Mouse (Mus musculus) Muller cell, postnatal 12 days (primary cell): ENCODE measurements around the gene Cmtm3.

ENCODE experiments used
- DNase-seq: peaks from one replicate; pipeline ENCODE4 v3.0.0-alpha.2; 2015; ENCODE audit errors: inconsistent ontology term

Cmtm3 gene

GRCm38 (mm10) chr8:104342426-104342825, 3.2 kb downstream of the Cmtm3 start:
- DNase-seq = no peak

- peak; percentile 83 for DNase-seq
Measured at GRCm38 (mm10) chr8:104343957-104344356, 4.7 kb downstream of the Cmtm3 start.

DNA sequence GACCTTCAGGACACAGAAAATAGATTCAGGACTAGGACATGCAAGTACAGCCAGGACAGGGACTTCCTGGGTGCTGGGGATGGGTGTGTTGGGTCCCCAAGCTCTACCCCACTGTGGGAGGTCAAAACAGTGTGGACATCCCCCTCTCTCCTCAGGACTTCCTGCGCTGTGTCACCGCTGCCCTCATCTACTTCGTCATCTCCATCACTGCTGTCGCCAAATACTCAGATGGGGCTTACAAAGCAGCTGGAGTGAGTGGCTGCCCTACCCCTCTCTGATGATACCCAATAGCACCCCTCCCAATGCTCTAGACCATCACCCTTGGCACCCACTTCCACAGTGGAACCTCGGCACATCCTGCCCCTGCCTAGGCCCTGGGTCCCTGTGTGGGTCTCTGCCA, 5.4 kb downstream of the Cmtm3 start:
- no peak for DNase-seq

DNA sequence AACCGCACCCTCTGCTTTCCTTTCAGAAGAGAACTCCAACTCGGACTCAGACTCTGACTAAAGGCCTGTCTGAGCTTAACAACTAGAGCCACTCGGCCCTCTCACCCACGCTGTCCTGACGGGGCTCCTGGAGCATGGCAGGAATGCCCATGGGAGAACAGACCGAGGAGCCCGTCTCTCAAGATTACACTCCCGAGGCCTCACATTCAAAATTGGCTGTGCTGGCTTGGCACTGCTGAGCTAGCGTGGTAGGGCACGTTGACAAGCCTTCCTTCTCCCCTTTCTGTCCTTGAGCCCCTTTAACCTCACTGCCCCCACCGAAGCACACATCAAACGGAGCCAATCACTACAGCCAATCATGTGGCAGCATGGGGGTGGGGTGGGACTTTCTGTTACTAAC, 7.5 kb downstream of the Cmtm3 start:
- no peak for DNase-seq

GRCm38 (mm10) chr8:104348971-104349370, 9.8 kb downstream of the Cmtm3 start:
- no peak for DNase-seq

- DNase-seq = no peak
Measured at GRCm38 (mm10) chr8:104350047-104350446, 10.8 kb downstream of the Cmtm3 start.

GRCm38 (mm10) chr8:104353186-104353585, 14.0 kb downstream of the Cmtm3 start:
- DNase-seq = no peak

- DNase-seq = no peak
Measured at GRCm38 (mm10) chr8:104354504-104354903, 15.3 kb downstream of the Cmtm3 start.

GRCm38 (mm10) chr8:104358637-104359036, 19.4 kb downstream of the Cmtm3 start:
- no peak for DNase-seq

- no peak for DNase-seq
Measured at GRCm38 (mm10) chr8:104359778-104360456, 20.7 kb downstream of the Cmtm3 start.

GRCm38 (mm10) chr8:104365695-104366094, 26.5 kb downstream of the Cmtm3 start:
- no peak for DNase-seq

- DNase-seq = peak; percentile 38
Measured at GRCm38 (mm10) chr8:104367398-104367797, 28.2 kb downstream of the Cmtm3 start.

DNA sequence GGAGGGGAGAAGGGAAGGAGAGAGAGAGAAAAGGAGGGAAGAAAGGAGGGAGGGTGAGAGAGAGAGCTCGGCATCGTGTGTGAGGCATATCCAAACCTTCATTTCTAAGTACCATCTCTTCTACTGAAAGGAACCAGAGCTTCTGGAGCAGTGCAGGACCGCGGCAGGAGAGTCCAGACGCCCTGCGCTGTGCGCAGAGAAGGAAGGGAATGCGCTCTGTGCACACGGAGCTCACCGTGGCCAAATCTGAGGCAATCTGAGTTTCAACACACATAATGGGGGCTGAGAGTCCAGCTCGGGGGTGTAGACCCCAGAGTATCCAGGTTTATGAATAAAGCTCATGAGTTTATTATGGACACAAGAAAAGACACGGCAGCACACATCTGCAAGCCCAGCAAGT, 30.4 kb downstream of the Cmtm3 start:
- DNase-seq = no peak

DNA sequence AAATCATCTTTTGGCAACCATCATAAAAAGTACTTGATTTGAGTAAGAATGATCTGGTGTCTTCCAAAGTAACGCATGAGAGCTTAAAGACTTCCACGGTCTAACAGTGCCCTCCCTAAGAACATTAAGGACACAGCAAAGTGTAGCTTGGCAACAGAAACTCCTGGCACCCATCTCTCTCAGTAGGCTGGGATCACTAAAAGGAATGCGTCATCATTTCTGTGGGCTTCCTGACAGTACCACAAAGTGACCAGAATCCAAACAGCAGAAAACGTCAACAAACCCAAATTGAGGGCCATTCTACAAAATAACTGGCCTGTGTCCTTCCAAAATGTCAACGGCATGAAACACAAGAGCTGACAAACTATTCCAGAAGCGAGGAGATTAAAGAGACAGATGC, 30.9 kb downstream of the Cmtm3 start:
- DNase-seq = peak; percentile 69

DNA sequence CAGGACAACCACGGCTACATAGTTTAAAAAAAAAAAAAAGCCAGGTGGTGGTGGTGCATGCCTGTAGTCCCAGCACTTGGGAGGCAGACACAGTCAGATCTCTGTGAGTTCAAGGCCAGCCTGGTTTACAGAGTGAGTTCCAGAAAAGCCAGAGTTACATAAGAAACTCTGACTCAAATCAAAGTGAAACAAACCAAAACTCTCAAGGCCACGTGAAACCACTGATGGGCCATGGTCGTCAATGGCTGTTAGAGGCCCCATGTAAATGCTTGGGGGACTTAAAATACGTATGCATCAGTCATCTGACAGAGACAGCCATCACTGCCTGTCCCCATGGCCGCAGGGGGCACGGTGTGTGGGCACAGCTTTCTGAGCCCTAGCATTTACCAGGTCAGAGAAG, 31.9 kb downstream of the Cmtm3 start:
- no peak for DNase-seq

GRCm38 (mm10) chr8:104373779-104374178, 34.6 kb downstream of the Cmtm3 start:
- DNase-seq = no peak

- DNase-seq = no peak
Measured at GRCm38 (mm10) chr8:104374269-104374668, 35.1 kb downstream of the Cmtm3 start.

- DNase-seq = peak; percentile 57
Measured at GRCm38 (mm10) chr8:104374864-104375846, 35.9 kb downstream of the Cmtm3 start.

DNA sequence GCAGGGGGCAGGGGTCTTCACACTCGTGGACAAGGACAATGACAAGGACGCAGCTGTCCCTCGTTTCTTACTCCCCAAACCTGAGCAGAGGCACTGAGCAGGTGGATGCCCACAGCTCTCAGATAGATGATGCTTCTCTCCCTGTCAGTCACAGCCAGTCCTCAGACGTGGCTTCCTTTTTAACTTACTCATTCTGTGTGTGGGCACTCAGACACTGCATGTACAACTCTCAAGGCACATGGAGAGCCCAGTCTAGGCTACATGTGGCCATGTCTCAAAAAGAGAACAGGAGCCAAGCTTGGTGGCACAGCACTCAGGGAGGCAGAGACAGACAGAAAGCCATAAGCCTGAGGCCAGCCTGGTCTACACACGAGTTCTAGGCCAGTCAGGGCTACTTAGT, 36.7 kb downstream of the Cmtm3 start:
- no peak for DNase-seq

- DNase-seq = no peak
Measured at GRCm38 (mm10) chr8:104376669-104377068, 37.5 kb downstream of the Cmtm3 start.

DNA sequence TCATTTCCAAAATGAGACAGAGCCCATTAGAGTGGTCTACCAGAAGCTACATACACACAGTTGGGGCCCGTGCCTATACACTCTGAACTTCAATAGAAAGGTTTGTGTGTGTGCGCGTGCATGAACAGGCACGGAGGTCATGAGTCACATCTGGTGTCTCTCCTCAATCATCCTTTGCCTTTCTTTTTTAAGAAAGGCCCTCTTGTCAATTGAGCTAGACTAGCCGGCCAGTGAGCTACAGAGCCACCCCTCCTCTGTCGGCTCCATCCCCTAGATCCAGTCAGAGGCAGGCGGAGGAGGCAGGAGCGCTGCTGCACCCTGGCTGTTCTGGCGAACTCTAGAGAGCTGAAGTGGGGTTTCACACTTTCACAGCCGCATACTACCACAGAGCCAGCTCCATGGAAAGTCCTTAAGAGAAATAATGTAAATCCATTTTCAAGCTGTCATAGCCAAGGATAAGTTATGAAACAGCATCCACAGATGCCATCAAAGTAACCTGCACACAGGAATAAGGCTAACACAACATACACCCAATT, 40.2 kb downstream of the Cmtm3 start:
- DNase-seq = no peak

- DNase-seq = no peak
Measured at GRCm38 (mm10) chr8:104380269-104380668, 41.1 kb downstream of the Cmtm3 start.
